Mouse (Mus musculus) neural tube, embryonic 10.5 days (tissue): ENCODE data around the gene Car5b.

ENCODE experiments used
- DNase-seq: peaks from one replicate; pipeline ENCODE4 v3.0.0-alpha.2; 2017; ENCODE audit warnings: low spot score; ENCODE audit errors: extremely low spot score

Gene Car5b

GRCm38 (mm10) chrX:163958467-163958875 lies 69.3 kb downstream of the Car5b start, which contains the start of gene Zrsr2:
Gene Zrsr2 (minus strand): TSS chrX:163958661.
- DNase-seq, result peak; percentile 70

GRCm38 (mm10) chrX:163957803-163958466 lies 69.9 kb downstream of the Car5b start:
- peak; percentile 68 for DNase-seq

- DNase-seq, result no peak
Observed at GRCm38 (mm10) chrX:163957381-163957780, 70.4 kb downstream of the Car5b start.

GRCm38 (mm10) chrX:163951618-163952017 lies 76.2 kb downstream of the Car5b start:
- no peak for DNase-seq

- no peak for DNase-seq
Observed at GRCm38 (mm10) chrX:163944381-163944780, 83.4 kb downstream of the Car5b start.

- no peak for DNase-seq
Observed at GRCm38 (mm10) chrX:163938587-163938986, 89.2 kb downstream of the Car5b start.

GRCm38 (mm10) chrX:163934731-163935130 lies 93.1 kb downstream of the Car5b start:
- no peak for DNase-seq

- no peak for DNase-seq
Observed at GRCm38 (mm10) chrX:163929550-163929949, 98.2 kb downstream of the Car5b start.
